Mouse (Mus musculus) cerebellum, adult 2 months (tissue): ENCODE results near the gene Cc2d2b. TPM values are rescaled to one million over a fixed set of nuclear protein-coding genes. Genes with fewer than 3 reads are reported as not detected.

Source experiments
- DNase-seq, 2 experiments: peaks; one replicate each; pipeline ENCODE4 v3.0.0; 2021
- H3K27ac ChIP-seq: fragments of 200-500 bp; 2 replicates; pipeline ENCODE4 v1.5.1; 2012; ENCODE audit warnings: low read length, control low read depth, inconsistent platforms; ENCODE audit not compliant: insufficient read depth
- H3K27me3 ChIP-seq: fragments of 200-500 bp; 2 replicates; pipeline ENCODE4 v1.6.1; 2012; ENCODE audit warnings: inconsistent platforms, mild to moderate bottlenecking, low read length, moderate library complexity; ENCODE audit not compliant: control insufficient read depth, insufficient read depth
- H3K4me1 ChIP-seq: fragments of 200-500 bp; 2 replicates; pipeline ENCODE4 v1.6.1; 2011; ENCODE audit warnings: low read length; ENCODE audit not compliant: control insufficient read depth, insufficient read depth
- H3K4me3 ChIP-seq: fragments of 200-500 bp; replicated peaks from 2 replicates; pipeline ENCODE3; 2011; ENCODE audit warnings: mild to moderate bottlenecking, low read depth, low read length, control low read depth; ENCODE audit not compliant: insufficient read depth
- CTCF ChIP-seq: fragments of 200-500 bp; IDR thresholded peaks from 2 replicates; pipeline ENCODE4 v1.5.1; 2011; ENCODE audit warnings: low read depth, mild to moderate bottlenecking, control low read depth, low read length, moderate library complexity, borderline replicate concordance; ENCODE audit not compliant: insufficient read depth
- POLR2A ChIP-seq: fragments of 200-500 bp; IDR thresholded peaks from 2 replicates; pipeline ENCODE4 v1.6.1; 2011; ENCODE audit warnings: low read length, control low read depth, borderline replicate concordance; ENCODE audit not compliant: insufficient read depth
- WGBS: fragments of 180-500 bp; shearing (Covaris S2); methylation state at CpG from one replicate; pipeline ENCODE4 v1.1.7; 2018; 5-methylcytosine and 5-hydroxymethylcytosine counted together
- polyA plus RNA-seq: library from polyadenylated mRNA; depleted of rRNA; stranded (reverse); fragments of >200 nt; gene quantifications from 2 replicates; pipeline ENCODE4 v1.2.3, GENCODE M21; 2012

The Cc2d2b gene
- polyA plus RNA-seq, 1 experiment, result 0.07 TPM

GRCm38 (mm10) chr19:40767189-40767588 lies 18.6 kb downstream of the Cc2d2b start:
- DNase-seq, result no peak
- WGBS, result 96% methylated on average over 2 of the region's 2 CpGs
- H3K4me1 ChIP-seq, result no peaks in the 10 kb centered on the region
- no peak for TF ChIP-seq CTCF
- no peak for TF ChIP-seq POLR2A
- H3K27me3 ChIP-seq, result no peaks in the 10 kb centered on the region; the same call in 1 of the 2 replicates
- no peak overlapping the region for H3K27ac ChIP-seq
- no peak overlapping the region for H3K4me3 ChIP-seq

- 23% methylated on average over 7 of the region's 7 CpGs for WGBS
- no peak overlapping the region for H3K27ac ChIP-seq
- no peak for TF ChIP-seq POLR2A
- TF ChIP-seq CTCF, result no peak
- H3K4me1 ChIP-seq, result no peaks in the 10 kb centered on the region
- H3K27me3 ChIP-seq, result no peaks in the 10 kb centered on the region; the same call in 1 of the 2 replicates
- DNase-seq, result no peak
- H3K4me3 ChIP-seq, result no peak overlapping the region
These were observed 20.8 kb downstream of the Cc2d2b start for GRCm38 (mm10) chr19:40769341-40769770.

DNA sequence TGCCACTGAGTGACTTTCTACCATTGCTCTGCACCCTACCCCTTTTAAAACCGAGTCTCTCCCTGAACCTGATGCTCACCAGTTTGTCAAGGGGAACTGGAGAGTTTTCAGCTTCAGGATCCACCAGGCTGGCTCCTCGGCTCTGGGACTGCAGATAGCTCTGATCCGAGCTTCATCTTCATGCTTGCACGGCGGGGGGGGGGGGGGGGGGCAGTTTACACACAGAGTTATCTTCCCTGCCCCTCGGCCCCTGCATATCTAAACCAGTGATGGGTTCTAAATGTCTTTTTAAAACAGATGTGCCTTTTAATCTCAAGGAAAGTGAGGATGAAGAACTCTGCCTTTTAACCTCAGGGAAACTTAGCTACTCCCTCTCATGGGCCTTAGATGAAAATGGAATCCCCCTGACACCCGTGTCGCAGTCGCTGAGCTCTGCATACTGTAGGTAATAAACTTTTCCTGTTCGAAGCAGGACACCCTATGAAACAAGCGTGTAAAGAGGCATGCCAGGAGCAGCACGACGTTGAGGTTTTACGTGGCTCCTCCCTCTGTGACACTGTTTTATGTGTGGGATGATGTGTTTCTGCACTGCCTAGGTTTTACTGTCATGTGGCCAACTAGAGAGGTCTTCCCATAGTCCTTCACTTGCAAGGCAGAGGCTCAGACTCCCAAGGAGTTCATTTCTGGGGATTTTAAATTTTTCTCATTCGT lies 39.6 kb downstream of the Cc2d2b start:
- TF ChIP-seq CTCF (no peak), POLR2A (no peak)
- DNase-seq, result no peak
- Histone ChIP-seq H3K4me3 (no peak overlapping the region), H3K27me3 (no peaks in the 10 kb centered on the region; the same call in 1 of the 2 replicates), H3K27ac (no peak overlapping the region), H3K4me1 (no peaks in the 10 kb centered on the region)
- WGBS, result 62% methylated on average over 15 of the region's 15 CpGs

- WGBS, result 28% methylated on average over 2 of the region's 2 CpGs
- no peaks in the 10 kb centered on the region for H3K4me1 ChIP-seq
- no peak for DNase-seq
- H3K27ac ChIP-seq, result no peak overlapping the region
- H3K4me3 ChIP-seq, result no peak overlapping the region
- no peak for TF ChIP-seq POLR2A
- TF ChIP-seq CTCF, result no peak
- no peaks in the 10 kb centered on the region; the same call in 1 of the 2 replicates for H3K27me3 ChIP-seq
These were observed 40.1 kb downstream of the Cc2d2b start for GRCm38 (mm10) chr19:40788715-40789084.

GRCm38 (mm10) chr19:40805176-40805737 lies 56.7 kb downstream of the Cc2d2b start:
- Histone ChIP-seq H3K27ac (no peak overlapping the region), H3K27me3 (no peaks in the 10 kb centered on the region), H3K4me1 (no peaks in the 10 kb centered on the region), H3K4me3 (no peak overlapping the region)
- no peak for TF ChIP-seq POLR2A
- TF ChIP-seq CTCF, result no peak
- WGBS, result 47% methylated on average over 7 of the region's 7 CpGs
- DNase-seq, result peak in 1 of 2 experiments; percentile 29

DNA sequence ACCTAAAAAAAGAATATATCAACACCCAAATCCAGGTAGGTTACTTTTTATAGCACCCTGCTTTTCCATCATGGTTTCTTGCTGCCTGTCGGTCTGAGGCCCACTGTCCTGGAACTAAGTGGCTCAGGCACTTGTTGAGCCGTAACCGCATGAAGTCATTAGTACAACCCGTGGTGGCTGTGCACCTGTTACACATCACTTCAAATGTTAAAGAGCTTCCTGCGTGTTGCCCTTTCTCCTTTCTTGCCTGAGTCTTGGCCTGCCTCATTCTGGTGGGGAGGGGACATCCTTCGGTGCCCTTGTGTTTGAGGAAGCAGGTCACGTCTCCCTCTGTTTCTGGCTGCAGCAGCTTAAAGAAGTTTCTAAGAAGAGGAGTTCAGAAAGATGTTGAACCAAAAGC lies 61.3 kb downstream of the Cc2d2b start:
- Histone ChIP-seq H3K27ac (no peak overlapping the region), H3K4me3 (no peak overlapping the region), H3K27me3 (no peaks in the 10 kb centered on the region), H3K4me1 (no peaks in the 10 kb centered on the region)
- TF ChIP-seq POLR2A (no peak), CTCF (no peak)
- 49% methylated on average over 7 of the region's 7 CpGs for WGBS
- no peak for DNase-seq

DNA sequence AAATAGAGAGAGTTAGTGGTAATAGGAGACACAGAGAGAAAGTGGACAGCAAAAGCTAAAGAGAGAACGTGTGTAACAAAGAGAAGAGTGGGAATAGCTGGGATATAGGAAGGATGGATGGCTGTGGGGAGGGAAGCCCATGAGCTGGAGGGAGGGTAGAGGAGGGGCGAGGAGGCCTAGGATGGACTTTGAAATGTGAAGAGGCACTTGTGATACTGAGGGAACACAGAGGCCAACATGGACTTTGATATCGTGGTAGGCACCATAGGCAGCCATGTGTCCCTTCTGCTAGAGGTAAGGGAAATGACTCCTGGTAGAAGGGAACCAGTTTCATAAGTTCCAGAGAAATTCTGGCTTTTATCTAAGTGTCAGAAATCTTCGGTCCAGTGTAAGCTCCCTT lies 63.3 kb downstream of the Cc2d2b start:
- Histone ChIP-seq H3K27me3 (no peaks in the 10 kb centered on the region), H3K4me1 (no peaks in the 10 kb centered on the region), H3K4me3 (no peak overlapping the region), H3K27ac (no peak overlapping the region)
- no peak for DNase-seq
- 87% methylated on average over 4 of the region's 4 CpGs for WGBS
- TF ChIP-seq POLR2A (no peak), CTCF (no peak)

- no peak for DNase-seq
- TF ChIP-seq CTCF (no peak), POLR2A (no peak)
- no peaks in the 10 kb centered on the region for H3K4me1 ChIP-seq
- H3K27ac ChIP-seq, result no peak overlapping the region
- no peaks in the 10 kb centered on the region for H3K27me3 ChIP-seq
- WGBS, result 94% methylated on average over 3 of the region's 3 CpGs
- no peak overlapping the region for H3K4me3 ChIP-seq
These were observed 64.2 kb downstream of the Cc2d2b start for GRCm38 (mm10) chr19:40812778-40813177.
